Mouse (Mus musculus) ES-E14 (cell line): ENCODE measurements around the gene Prkcq. TPM values are rescaled to one million over a fixed set of nuclear protein-coding genes. Genes with fewer than 3 reads are reported as not detected.

Experiments used
- DNase-seq: peaks from one replicate; pipeline ENCODE4 v3.0.0-alpha.2; 2013; ENCODE audit warnings: low read depth, low spot score
- H3K27ac ChIP-seq: 2 replicates; pipeline ENCODE4 v1.5.1; 2012; ENCODE audit warnings: low read depth, mild to moderate bottlenecking, low read length, moderate library complexity, mixed read lengths; ENCODE audit not compliant: poor library complexity, insufficient read depth, severe bottlenecking
- H3K36me3 ChIP-seq: 2 replicates; pipeline ENCODE4 v1.6.1; 2012; ENCODE audit warnings: mild to moderate bottlenecking, low read length, moderate library complexity, mixed read lengths; ENCODE audit not compliant: control insufficient read depth, poor library complexity, insufficient read depth, severe bottlenecking
- H3K4me1 ChIP-seq, 2 experiments: fragments of 150-350 bp in 1 of 2; sonication (generic) in 1 of 2; 2 replicates each; pipeline ENCODE4 v1.6.1; 2012; ENCODE audit warnings: low read length in 2 of 2, mild to moderate bottlenecking in 1 of 2, mixed read lengths in 1 of 2; ENCODE audit not compliant: control insufficient read depth in 2 of 2, insufficient read depth in 2 of 2, poor library complexity in 1 of 2
- H3K4me3 ChIP-seq, 2 experiments: fragments of 150-350 bp in 1 of 2; sonication (generic) in 1 of 2; 2 replicates each; pipeline ENCODE4 v1.5.1; 2012; ENCODE audit warnings: low read length in 2 of 2, low read depth in 1 of 2, mild to moderate bottlenecking in 1 of 2, mixed read lengths in 1 of 2; ENCODE audit not compliant: insufficient read depth in 1 of 2, poor library complexity in 1 of 2, severe bottlenecking in 1 of 2
- H3K9ac ChIP-seq: 2 replicates; pipeline ENCODE4 v1.6.1; 2012; ENCODE audit warnings: low read depth, mild to moderate bottlenecking, low read length, mixed read lengths; ENCODE audit not compliant: poor library complexity, insufficient read depth, severe bottlenecking
- H3K9me3 ChIP-seq: fragments of 150-350 bp; sonication (generic); 2 replicates; pipeline ENCODE4 v1.6.1; 2012; ENCODE audit warnings: low read depth, mild to moderate bottlenecking, low read length; ENCODE audit not compliant: control insufficient read depth, insufficient read depth
- CHD2 ChIP-seq: IDR thresholded peaks from 2 replicates; pipeline ENCODE4 v1.6.1; 2014; ENCODE audit warnings: mild to moderate bottlenecking, low read depth, low read length, inconsistent platforms
- HCFC1 ChIP-seq: IDR thresholded peaks from 2 replicates; pipeline ENCODE4 v1.6.1; 2012; ENCODE audit warnings: low read length, inconsistent platforms, borderline replicate concordance; ENCODE audit not compliant: insufficient read depth
- MAFK ChIP-seq: IDR thresholded peaks from 2 replicates; pipeline ENCODE4 v1.6.1; 2014; ENCODE audit warnings: mild to moderate bottlenecking, low read depth, low read length, inconsistent platforms; ENCODE audit not compliant: insufficient read depth
- ZC3H11A ChIP-seq: IDR thresholded peaks from 2 replicates; pipeline ENCODE4 v1.6.1; 2012; ENCODE audit warnings: low read depth, mild to moderate bottlenecking, inconsistent platforms, low read length, borderline replicate concordance
- ZNF384 ChIP-seq: IDR thresholded peaks from 2 replicates; pipeline ENCODE4 v1.6.1; 2012; ENCODE audit warnings: low read depth, low read length, inconsistent platforms
- in situ Hi-C, 2 experiments: fragments of 600-800 bp; cut with MboI; formaldehyde crosslinking; loops; one replicate each; pipeline ENCODE4 v1.15.1; 2025; ENCODE audit warnings: low sequenced_read_pairs in 2 of 2, inconsistent platforms in 1 of 2; ENCODE audit not compliant: unreplicated experiment in 2 of 2
- total RNA-seq: library from RNA; depleted of rRNA; stranded (reverse); fragments of 300-350 nt; gene quantifications from 2 replicates; pipeline ENCODE4 v1.2.3, GENCODE M21; 2012

Gene Prkcq
- total RNA-seq, 1 experiment = 0.09 TPM

DNA sequence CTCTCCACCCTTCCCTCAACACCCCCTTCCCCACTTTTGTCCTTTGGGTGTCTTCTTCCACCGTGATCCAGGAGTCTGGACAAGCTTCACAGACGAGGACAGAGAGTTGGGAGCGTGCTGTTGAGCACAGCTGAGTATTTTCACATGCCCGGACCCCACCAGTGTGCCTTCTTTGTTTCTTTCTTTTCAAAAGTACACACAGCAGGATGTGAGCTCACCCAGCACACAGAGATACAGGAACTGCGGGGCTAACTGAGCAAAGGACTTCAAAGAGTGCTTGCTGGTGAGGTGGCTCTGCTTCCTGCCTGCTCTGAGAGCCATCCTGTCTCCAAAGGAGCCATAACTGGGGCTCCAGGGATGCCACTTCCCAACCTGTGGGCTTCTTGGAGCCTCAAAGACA, 32.3 kb downstream of the Prkcq start:
- Histone ChIP-seq H3K9me3 (no peaks in the 10 kb centered on the region), H3K4me3 (no peak overlapping the region), H3K9ac (no peak overlapping the region), H3K27ac (no peak overlapping the region), H3K36me3 (no peaks in the 10 kb centered on the region), H3K4me1 (no peaks in the 10 kb centered on the region)
- DNase-seq = no peak
- TF ChIP-seq ZC3H11A = no peak
- no peak for TF ChIP-seq HCFC1
- TF ChIP-seq MAFK = no peak
- no peak for TF ChIP-seq ZNF384
- no peak for TF ChIP-seq CHD2
- in situ Hi-C loops = no loop called here

DNA sequence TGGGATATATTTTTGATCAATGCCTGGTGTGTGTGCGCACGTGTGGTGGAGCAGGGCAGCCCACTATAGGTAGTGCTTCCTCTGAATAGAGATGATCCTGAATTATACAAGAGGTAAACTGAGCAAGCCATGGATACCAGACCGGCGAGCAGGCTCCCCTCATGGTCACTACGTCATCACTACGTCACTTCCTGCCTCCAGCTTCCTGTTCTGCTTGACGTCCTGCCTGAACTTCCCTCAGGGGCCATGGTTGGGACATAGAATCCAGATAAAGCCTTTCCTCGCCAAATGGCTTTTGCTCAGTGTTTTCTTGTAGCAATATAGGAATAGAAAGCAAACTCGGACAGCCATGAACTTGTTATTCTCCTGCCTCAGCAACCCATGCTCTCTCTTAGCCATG, 33.1 kb downstream of the Prkcq start:
- no peak for TF ChIP-seq ZNF384
- no peak for TF ChIP-seq HCFC1
- TF ChIP-seq CHD2 = no peak
- no peak for TF ChIP-seq ZC3H11A
- no peak for TF ChIP-seq MAFK
- H3K36me3 ChIP-seq = no peaks in the 10 kb centered on the region
- no peak for DNase-seq
- no peak overlapping the region for H3K27ac ChIP-seq
- in situ Hi-C loops = no loop called here
- H3K4me3 ChIP-seq = no peak overlapping the region
- H3K4me1 ChIP-seq = no peaks in the 10 kb centered on the region
- no peak overlapping the region for H3K9ac ChIP-seq
- H3K9me3 ChIP-seq = no peaks in the 10 kb centered on the region

DNA sequence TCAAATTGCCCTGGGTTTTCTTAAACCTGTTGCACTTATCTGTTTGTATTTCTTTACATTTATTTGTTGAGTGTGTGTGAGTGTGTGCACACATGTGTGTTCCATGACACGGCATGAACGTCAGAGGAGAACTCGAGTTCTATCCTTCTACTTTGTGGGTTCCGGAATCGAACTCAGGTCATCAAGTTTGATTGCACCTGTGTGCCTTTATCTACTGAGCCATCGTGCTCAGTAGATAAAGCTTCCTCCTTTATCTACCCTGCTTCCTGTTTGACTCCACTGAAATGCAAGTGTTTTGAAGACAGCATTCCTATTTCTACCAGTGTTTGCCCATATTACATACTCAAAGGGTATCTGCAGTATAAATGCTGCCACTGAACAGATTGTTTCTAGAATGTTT, 33.8 kb downstream of the Prkcq start:
- in situ Hi-C loops = no loop called here
- Histone ChIP-seq H3K36me3 (no peaks in the 10 kb centered on the region), H3K4me3 (no peak overlapping the region), H3K4me1 (no peaks in the 10 kb centered on the region), H3K27ac (no peak overlapping the region), H3K9me3 (no peaks in the 10 kb centered on the region), H3K9ac (no peak overlapping the region)
- TF ChIP-seq ZC3H11A (no peak), MAFK (no peak), CHD2 (no peak), HCFC1 (no peak), ZNF384 (no peak)
- no peak for DNase-seq

DNA sequence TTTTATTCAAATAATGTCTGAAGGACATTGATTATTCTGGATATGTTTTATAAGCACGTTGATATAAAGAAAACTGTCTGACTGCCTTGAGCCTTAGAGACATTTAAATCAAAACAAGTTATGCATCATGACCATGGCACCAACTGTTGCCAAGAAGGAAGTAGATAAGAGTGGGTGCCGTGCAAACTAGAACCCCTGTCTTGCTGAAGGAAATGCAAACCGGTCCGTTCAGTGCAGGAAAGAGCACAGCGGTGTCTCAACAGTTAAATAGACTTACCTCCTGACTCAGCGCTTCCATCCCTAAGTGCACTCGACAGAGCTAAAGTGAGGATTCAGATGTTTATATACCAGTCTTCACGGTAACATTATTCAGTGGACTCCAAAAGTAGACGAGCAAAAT, 36.4 kb downstream of the Prkcq start:
- DNase-seq = no peak
- in situ Hi-C loops = no loop called here
- Histone ChIP-seq H3K27ac (no peak overlapping the region), H3K4me1 (no peaks in the 10 kb centered on the region), H3K36me3 (no peaks in the 10 kb centered on the region), H3K9me3 (no peaks in the 10 kb centered on the region), H3K9ac (no peak overlapping the region), H3K4me3 (no peak overlapping the region)
- TF ChIP-seq CHD2 = no peak
- TF ChIP-seq ZC3H11A = no peak
- TF ChIP-seq ZNF384 = no peak
- TF ChIP-seq HCFC1 = no peak
- TF ChIP-seq MAFK = no peak

DNA sequence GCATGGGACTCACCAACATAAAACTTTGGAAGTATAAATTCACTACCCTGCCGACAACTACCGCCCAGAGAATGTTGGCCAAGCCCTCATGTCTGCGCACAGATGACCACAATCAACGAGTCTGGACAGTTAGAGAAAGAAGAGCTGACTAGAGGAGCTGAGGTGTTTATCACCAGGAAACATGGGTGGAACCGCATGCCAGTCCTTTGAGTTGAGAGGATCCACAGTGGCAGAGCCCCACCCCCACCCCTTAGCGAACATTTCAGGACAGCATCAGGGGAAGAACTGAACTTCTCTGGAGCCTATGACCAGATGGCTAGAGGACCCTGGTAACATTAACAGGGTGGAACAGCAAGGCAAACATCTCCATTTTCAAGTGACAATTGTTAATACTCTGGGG, 37.4 kb downstream of the Prkcq start:
- H3K4me3 ChIP-seq = no peak overlapping the region
- H3K9me3 ChIP-seq = no peaks in the 10 kb centered on the region
- no peak overlapping the region for H3K9ac ChIP-seq
- H3K27ac ChIP-seq = no peak overlapping the region
- no peaks in the 10 kb centered on the region for H3K36me3 ChIP-seq
- no peak for DNase-seq
- in situ Hi-C loops = no loop called here
- no peak for TF ChIP-seq CHD2
- TF ChIP-seq HCFC1 = no peak
- no peak for TF ChIP-seq MAFK
- TF ChIP-seq ZNF384 = no peak
- no peak for TF ChIP-seq ZC3H11A
- no peaks in the 10 kb centered on the region for H3K4me1 ChIP-seq
